ENCODE assay signal across 14 mouse cellular contexts in the genomic region with DNA sequence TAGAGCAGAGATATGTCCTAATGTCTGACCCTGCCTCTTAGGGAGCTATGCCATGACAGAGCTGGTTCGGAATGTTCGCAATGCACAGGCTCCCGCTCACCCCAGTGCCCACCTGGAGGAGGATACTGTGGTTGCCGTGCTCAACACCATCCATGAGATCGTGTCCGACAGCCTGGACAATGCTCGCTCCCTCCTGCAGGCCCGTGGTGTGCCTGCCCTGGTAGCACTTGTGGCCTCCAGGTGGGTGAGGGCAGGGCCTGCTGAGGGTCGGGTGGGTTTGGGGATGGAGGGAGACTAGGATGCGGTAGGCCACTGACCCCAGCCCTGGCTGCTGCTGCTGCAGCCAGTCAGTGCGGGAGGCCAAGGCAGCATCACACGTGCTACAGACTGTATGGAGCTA.
"Had no signal": no experiment of that assay in that cellular context is flagged by ENCODE, and none has a peak within 500 bp of the region (broad histone marks: within the 10 kb centered on the region; RNA-seq: fewer than 3 reads in every experiment).

No protein-coding gene starts in this region.

- DNase-seq: lung, adult 18-20 months; lung, embryonic 14.5 days; lung, postnatal 10 days; lung, postnatal 4 days; right cerebral cortex, postnatal 14 days; thymus, adult 2 months; thymus, postnatal 25 days; thymus, postnatal 4 days had no signal

- H3K4me2 ChIP-seq: lung, embryonic 14.5 days; midbrain, embryonic 11.5 days; midbrain, embryonic 13.5 days; midbrain, embryonic 15.5 days; neural tube, embryonic 12.5 days; stomach, embryonic 15.5 days had no signal

- H3K27ac ChIP-seq: midbrain, embryonic 13.5 days; midbrain, embryonic 15.5 days; neural tube, embryonic 12.5 days; stomach, embryonic 15.5 days; stomach, postnatal 0 days had no signal

- ATAC-seq: midbrain, embryonic 13.5 days; midbrain, embryonic 15.5 days had no signal

- H3K9me3 ChIP-seq: midbrain, embryonic 13.5 days; midbrain, embryonic 15.5 days; neural tube, embryonic 12.5 days; stomach, embryonic 15.5 days had no signal

- H3K4me3 ChIP-seq: midbrain, embryonic 13.5 days; midbrain, embryonic 15.5 days; neural tube, embryonic 12.5 days; stomach, embryonic 15.5 days had no signal

- H3K9ac ChIP-seq: lung, embryonic 14.5 days; midbrain, embryonic 13.5 days; midbrain, embryonic 15.5 days; neural tube, embryonic 12.5 days; stomach, embryonic 15.5 days had no signal

- H3K27me3 ChIP-seq: midbrain, embryonic 13.5 days; midbrain, embryonic 15.5 days; neural tube, embryonic 12.5 days; stomach, embryonic 15.5 days had no signal
